Mouse (Mus musculus) liver, adult (tissue): Measurements from ENCODE around the gene Pcyt2.

Source experiments
- GATA4 ChIP-seq: IDR thresholded peaks from 2 replicates; pipeline ENCODE4 v1.6.1; 2014; ENCODE audit warnings: mild to moderate bottlenecking, low read length; ENCODE audit not compliant: insufficient replicate concordance

The Pcyt2 gene

GRCm38 (mm10) chr11:120617519-120618112 lies at the start of gene Pcyt2:
TSS of gene Pcyt2 (minus strand) at chr11:120617936.
- no peak for TF ChIP-seq GATA4

- TF ChIP-seq GATA4: no peak
Observed at GRCm38 (mm10) chr11:120666617-120667016, 48.9 kb upstream of the Pcyt2 start.

GRCm38 (mm10) chr11:120665406-120665805 lies 47.7 kb upstream of the Pcyt2 start:
- no peak for TF ChIP-seq GATA4

- TF ChIP-seq GATA4: no peak
Observed at GRCm38 (mm10) chr11:120663714-120664113, 46.0 kb upstream of the Pcyt2 start.

- TF ChIP-seq GATA4: no peak
Observed at GRCm38 (mm10) chr11:120662759-120663158, 45.0 kb upstream of the Pcyt2 start.

DNA sequence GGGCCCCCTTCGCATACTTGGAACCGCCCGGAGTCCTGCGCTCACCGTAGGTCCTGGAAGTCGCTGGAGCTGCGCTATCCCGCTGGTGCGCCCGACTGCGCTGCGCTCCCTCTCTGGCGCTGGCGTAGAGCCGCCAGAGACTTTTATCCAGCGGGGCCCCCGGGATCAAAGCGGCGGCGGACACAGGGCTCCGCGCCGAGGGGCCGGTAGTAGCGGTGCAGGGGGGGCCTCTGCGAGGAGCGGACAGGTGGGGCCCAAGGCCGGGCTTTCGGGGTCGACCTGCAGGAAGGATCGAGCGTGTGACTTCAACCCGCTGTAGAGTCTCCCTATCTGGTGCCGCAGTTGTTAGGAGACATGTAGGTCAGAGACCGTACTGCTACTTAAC lies 43.3 kb upstream of the Pcyt2 start, which contains the start of gene Notum:
TSS of gene Notum (minus strand) at position 100 of the 385 bp plus-strand sequence.
- no peak for TF ChIP-seq GATA4

DNA sequence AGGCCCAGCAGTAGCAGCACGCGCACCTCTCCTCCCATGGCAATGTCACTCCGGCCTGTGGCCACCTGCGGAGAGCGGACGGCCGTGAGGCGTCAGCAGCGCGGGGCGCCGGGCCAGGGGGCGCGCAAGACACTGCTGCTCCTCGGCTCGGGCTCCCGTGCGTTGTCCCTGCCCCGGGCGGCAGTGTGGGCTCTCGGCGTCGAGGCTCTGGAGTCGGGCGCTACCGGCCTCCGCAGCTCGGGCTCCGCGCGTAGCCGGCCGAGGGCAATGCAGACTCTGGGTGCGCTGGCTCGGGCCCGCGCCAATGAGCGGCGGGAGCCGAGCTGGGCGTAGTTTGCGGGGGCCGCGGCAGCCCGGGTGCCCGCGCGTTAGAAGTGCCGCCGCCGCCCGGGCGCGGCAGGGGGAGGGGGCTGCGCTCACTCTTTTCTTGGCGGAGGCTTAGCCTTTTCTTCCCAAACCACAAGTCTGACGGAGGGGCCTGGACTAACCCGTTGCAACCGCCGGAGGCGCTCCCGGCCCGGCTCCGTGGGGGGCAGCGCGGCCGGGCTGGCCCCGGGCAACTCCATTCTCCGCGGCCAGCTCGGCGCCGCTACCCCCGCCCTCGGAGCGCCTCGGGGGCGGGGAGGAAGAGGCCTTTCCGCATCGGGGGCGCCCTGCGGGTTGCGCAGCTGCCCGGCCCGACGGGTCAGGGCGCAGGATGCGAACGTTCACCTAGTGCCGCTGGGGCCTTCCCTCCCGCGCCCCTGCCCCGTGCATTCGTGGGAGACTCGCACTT lies 42.8 kb upstream of the Pcyt2 start:
- no peak for TF ChIP-seq GATA4

DNA sequence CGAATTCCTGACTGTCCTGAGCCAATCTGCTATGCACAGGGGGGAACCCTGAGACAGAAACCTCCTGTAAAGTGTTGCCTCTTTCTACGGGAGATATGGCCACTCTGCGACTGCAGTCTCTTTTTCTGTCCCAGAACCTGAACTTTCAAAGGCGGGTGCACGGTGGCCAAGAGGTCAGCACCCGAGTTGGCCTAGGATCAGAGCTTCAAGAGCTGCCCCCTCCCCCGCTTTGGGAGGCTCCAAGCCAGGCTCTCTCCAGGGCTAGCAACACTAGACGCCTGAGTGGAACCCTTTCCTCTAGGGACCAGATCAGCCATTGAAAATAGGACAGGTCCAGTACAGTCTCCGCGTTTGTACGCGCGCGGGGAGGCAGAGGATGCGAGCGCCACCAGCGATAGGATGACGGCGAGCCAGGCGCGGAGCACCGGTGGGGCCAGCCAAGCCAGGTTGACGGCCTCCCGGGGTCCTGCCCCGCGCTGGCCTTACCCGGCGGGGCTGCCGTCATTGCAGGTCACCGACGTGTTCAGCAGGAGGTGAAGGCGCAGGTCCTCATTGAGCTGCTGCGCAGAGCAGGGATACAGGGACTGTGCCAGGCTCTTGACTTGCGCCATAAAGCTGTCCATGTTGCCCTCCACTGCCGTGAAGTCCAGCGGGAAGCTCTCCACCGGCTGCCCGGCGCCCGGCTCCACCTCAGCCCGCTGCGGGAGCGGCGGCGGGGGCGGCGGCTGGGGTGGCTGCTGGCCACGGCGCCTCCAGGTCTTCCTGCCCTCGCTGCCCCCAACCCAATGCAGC lies 42.0 kb upstream of the Pcyt2 start:
- no peak; the same call in 1 of the 2 replicates for TF ChIP-seq GATA4

DNA sequence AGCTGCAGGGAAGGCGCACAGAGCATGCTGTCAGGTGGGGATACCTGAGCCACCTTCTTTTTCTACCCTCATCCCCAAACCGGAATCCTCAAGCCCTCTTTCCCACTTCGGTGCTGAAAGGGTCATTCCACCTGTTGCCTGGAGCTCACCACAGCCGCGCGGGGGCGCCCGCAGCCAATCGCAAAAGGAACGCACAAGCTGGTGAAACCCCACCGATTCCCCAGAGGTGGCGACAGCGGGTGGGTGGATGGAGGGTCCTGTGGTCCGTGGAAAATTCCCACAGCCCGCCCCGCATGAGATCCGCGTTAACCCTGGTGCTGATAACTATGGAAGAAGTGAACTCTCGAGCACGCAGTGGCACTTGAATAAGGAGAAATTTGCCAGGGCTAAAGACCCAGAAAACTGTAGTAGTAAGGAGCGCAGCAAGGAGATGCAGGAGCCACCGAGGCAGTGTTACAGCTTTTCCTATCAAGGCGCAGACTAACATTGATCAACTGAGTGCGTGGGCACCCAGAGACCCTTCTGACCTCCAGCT lies 41.2 kb upstream of the Pcyt2 start:
- no peak for TF ChIP-seq GATA4

DNA sequence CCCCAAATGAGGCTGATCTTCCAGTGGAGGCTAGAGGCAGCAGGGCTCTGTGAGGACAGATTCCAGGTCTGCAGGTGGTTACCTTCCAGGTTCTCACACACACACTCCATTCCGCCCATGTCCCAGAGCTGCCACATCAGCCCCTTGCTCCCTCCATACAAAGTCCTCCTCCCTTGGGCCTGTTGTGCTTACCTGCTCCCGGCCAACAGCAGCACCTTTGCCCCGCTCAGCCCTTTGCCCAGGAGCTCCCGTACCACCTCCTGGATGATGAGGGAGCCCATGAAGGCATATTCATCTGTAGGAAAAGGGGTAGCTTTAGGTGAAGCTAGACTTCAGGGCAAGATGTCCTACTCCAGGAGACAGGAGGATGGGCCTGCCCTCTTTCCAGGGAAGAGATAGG lies 39.6 kb upstream of the Pcyt2 start:
- TF ChIP-seq GATA4: no peak

DNA sequence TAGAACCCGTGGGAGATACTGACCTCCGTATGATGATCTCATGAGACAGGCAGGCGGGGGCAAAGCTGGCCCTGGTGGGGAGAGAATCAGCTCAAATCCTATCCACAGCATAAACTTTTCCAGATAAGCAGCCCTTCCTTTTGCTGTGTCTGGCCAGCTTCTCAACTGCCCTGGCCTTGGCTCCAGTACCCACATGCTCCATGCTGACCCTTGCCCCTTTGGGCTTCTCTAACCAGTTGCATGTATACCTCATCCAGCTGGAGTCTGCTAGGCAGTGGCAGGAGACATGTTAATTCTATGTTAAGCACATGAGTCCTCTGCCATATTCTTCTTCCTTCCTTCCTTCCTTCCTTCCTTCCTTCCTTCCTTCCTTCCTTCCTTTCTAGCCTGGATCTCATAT lies 37.0 kb upstream of the Pcyt2 start:
- TF ChIP-seq GATA4: no peak

DNA sequence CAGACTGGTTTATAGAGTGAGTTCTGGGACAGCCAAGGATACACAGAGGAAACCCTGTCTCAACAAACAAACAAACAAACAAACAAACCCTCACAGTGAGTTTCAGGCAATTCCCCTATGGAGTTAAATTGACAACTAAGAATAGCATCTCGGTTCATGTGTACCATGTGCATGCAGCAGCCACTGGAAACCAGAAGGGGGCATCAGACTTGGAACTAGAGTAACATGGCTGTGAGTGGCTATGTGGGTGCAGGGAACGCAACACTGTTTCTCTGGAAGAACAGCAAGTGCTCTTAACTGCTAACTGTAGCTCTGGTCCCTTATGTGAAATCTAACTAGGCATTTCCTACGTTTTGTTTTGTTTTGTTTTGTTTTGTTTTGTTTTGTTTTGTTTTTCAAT lies 34.1 kb upstream of the Pcyt2 start:
- no peak for TF ChIP-seq GATA4

DNA sequence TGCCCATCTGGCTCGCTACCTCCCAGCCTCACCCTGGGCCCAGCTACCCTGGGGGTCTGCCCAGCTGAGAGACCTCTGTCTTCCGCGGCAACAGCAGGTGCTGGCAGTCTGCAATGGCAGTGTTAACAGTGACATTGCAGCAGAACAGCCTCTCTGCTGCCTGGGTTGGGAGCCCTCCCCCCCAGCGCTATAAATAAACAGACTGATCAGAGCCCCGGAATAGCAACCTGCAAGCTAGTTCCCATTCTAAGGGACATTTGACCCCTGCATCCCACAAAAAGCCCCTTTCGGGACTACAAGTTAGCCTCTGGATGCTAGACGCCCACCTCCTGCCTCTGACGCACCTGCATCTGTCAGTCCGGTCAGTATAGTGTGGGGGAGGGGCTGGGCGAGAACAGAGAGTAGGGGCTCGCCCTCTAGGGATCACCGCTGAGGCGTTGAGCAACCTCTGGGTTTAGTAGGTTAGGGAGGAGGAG lies 30.3 kb upstream of the Pcyt2 start, which contains the start of gene Myadml2:
TSS of gene Myadml2 (minus strand) at position 158 of the 476 bp plus-strand sequence.
- no peak for TF ChIP-seq GATA4

DNA sequence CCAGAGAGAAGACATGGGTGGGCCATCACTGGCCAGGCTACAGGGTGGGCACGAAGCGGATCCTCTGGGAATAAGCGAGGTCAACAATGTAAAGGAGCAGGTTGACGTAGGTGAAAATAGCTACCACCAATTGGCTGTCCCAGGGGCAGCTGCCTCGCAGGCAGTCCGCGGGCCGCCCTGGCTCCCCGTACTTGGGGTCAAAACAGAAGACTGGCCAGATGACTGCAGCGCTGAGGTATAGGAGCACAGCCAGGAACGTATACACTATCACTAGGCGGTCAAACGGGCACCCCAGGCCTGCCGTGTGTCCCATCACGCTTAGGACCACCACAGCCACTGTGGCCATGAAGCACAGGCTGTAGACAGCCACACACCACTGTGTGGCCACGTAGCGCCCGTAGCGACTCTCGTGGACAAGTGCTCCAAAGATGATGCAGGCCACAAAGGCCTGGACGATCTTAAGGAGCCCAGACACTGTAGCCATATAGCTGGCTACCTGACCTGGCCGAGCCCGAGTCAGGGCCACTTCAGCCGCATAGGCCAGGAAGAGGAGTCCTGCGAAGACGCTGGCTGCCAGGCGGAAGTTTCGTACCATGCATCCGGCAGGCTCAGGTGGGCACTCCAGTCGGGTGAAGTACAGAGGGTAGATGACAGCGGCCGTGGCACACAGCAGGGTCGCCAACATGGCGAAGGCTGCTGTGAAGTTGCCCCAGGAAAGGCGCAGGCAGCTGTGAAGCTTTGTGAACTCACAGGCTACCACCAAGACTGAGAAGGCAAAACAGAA lies 29.5 kb upstream of the Pcyt2 start:
- no peak for TF ChIP-seq GATA4

- no peak for TF ChIP-seq GATA4
Observed at GRCm38 (mm10) chr11:120643601-120643987, 25.9 kb upstream of the Pcyt2 start, which contains the start of gene Pycr1. TSS of gene Pycr1 (minus strand) at chr11:120643769.

DNA sequence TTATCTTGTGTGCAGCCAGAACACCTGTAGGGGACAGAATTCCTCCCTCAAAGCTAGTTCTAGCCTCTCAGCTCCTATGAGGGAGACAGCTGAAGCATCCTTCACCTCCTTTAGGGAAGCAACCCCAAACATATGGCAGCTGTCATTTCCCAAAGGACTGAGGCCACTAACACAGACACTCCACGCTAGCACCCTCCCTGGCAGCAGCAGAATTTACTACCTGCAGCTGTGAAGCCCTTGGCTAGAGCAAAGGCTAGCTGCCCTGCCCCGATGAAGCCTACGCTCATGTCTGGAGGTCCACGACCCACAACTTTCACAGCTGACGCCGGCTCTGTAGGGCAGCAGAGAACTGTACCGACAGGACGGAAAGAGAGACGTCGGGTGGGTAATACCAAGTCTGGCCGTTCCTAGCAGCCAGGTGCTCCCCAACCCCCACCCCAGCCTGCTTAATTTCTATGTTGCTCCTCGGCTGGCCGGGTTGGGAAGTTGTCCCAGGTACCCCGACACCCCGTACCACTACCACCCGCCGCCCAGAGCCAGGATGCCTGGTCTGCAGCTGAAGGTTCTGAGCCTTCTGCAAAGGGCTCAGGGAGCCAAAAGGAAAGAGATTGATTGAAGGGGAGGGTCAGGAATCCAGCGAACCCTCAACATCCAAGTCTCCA lies 25.3 kb upstream of the Pcyt2 start:
- no peak for TF ChIP-seq GATA4
